Mouse (Mus musculus) urinary bladder, postnatal 14 days (tissue): ENCODE data around the gene Tapt1.

Experiments
- DNase-seq: peaks from one replicate; pipeline ENCODE4 v3.0.0; 2021; ENCODE audit warnings: low spot score

Tapt1 gene

DNA sequence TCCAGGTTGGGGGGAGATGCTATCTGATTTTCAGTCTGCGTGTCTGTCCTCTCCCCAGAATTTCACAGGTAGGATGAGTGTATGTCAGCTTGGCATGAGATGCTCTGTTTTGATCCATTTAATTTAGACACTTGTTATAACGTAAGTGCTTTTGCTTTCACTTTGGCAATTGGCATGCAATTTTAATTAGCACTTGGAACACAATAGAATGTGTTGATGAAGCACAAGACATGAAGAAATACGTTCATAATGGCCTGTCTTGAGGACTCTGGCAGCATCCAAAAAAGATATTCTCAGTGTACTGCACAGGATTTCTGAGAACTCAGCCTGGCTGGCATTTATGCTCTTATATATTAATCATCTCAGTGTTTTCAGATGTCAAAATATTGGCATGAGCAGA lies 7.5 kb upstream of the Tapt1 start:
- no peak for DNase-seq

DNA sequence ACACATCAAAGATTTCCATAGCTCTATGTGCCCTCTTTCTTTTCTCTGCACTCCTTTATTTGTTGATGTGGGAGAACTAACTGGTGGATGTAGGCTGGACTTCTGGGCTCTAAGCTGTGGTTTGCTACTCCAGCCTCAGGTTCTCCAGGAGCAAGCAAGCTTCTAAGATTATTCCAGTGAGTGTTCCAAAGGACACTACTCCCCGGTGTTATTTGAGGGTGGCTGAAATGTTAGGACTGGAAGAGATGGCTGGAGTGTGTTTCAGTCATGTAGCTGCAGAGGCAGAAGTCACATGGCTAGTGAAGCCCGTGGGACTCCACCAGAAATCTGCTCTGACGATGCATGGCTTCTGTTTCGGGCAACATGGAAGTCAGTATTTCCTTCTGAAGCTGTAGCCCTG lies 2.3 kb upstream of the Tapt1 start:
- no peak for DNase-seq

DNA sequence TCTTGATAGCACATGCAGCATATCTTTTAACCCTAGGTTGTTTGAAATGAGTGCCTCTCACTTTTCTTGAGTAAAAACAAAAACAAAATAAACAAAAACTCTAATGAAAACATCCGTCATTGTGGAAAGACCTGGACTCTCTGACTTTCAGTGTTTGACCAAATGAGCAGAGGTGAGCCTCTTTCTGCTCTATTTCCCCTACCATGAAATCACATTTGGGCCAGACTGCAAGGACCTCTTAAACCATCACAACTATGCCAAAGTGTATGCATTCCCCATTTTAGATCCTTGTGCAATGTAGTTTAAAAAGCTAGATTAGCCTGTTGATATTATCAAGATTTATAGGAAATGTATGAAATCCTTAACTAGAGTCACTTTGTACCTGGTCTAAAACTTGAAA lies 1.9 kb upstream of the Tapt1 start:
- DNase-seq, result no peak

DNA sequence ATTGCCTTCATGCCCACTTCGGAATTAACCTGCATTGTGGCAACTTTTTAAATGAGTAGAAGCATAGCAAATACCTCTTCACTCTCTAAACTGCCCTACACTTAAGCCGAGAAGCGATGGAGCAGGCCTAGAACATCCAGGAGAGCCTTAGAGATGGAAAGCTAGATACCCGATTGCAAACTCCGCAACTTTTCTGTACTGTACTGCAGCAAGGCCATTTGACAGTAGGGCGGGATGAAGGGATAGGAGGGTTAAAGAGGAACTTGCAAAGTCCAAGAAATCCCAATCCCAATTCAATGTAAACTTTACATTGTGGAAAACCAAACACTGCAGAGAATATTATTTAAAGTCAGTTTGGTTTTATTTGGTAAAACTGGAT lies 1.0 kb upstream of the Tapt1 start:
- DNase-seq, result no peak

DNA sequence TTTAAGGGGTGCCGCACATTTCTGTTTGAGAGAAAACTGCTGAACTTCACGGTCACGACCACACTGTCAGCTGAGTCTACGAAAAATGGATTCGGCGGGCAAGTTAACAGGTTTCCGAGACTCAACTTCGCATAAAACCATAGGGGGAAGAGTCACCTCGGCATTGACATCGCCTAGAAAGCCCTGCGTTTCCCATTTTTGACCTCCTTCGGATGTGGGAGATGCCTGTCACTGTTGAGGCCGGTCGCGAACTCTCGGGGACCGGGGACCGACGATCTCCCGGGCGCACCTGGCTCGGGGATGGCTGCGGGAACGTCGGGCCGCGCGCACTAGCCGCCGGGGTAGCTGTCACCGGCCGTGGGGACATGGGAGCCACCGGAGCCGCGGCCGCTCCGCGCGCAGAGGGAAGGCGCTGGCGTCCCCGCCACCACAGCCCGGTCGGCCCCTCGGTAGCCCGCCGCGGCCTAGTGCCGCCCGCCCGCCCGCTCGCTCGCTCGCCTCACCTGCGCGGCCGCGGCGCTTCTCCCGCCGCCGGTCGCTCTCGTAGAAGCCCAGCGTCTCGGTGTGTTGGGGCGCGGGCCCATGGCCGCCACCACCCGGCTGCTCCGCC lies 410 bp downstream of the Tapt1 start:
- DNase-seq, result peak; percentile 23

DNA sequence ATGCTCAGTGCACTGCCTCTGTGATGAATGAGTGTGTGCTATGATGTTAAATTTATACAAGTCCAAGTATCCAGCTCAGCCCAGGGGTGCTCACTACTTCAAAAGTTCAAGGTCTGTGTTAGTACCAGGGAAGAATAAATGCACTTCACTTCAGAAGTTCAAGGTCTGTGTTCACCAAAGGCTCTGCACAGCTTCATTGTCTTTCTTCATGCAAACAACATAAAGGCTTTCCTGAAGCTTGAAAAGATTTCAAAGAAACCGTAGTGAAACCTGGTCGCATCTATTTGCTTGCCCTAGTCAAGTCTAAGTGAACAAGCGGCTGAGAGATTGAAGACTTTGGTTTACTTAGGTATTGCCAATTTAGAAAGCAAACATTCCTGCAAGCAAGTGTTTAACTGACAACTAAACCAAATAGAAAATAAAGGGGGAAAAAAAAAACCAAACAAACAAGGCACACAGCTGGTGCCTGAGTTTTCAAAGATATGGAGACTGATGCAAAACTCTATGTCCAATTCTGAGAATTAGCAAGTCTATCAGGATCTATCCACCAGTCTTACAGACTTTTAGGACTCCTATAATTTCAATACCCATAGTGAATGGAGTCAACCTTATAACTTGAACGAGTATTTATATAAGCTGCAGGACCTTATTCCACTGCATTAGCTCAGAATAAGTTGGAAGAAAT lies 1.4 kb downstream of the Tapt1 start:
- no peak for DNase-seq

DNA sequence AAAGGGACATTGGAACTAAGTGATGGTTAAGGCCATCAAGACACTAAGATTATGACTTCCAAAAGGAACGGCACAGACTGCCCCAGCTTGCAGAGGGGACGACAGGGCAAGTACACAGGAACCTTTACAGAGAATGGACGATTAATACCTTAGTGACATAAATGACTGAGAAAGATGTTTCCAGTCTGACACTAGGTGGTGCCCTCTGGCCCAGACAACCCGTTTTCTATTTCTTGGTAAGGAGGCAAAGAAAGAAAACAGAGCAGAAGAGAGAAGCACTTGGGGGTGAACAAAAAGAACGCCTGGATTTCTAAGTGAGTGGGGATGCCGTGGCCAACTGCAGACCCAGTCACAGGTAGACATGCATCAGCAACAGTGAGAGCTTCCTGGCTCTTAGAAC lies 2.2 kb downstream of the Tapt1 start:
- peak; percentile 20 for DNase-seq

DNA sequence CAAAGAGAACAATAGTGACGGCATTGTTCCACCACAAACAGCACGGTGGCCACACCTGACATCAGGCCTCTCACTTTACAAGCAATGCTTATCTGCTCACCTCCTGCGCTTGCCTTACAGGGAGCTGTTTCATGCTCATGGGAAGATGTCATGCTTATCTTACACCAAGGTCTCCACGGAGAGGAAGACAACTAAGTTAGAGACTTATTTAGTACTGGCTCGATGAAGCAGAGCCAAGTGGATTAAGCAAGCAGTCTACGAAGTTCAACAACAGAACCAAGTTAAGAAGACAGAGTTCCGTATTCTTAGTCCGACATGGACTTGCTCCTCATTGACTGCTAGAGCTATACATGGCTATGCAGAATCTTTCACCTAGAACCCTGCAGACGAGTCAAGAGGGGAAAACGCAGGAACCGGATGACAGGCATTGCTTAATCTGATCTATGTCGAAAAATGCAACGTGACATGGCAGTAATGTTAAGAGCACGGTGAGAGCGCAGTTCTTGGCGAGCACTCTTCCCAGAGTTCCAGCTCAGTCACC lies 3.0 kb downstream of the Tapt1 start:
- DNase-seq, result no peak

DNA sequence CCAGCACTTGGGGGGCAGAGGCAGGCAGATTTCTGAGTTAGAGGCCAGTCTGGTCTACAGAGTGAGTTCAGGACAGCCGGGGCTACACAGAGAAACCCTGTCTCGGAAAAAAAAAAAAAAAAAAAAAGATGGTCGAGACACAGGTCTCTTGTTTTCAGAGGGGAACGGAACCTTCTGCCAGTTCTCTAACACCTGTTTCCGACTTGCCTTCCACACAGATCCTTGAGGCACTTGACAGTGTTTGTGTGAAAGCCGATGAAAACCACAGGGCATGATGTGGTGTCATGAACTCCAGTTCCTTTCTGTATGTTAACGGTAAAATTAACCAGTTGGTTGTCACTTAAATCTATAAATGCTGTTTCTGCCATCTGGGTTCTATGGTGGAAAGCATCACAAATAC lies 6.0 kb downstream of the Tapt1 start:
- no peak for DNase-seq

DNA sequence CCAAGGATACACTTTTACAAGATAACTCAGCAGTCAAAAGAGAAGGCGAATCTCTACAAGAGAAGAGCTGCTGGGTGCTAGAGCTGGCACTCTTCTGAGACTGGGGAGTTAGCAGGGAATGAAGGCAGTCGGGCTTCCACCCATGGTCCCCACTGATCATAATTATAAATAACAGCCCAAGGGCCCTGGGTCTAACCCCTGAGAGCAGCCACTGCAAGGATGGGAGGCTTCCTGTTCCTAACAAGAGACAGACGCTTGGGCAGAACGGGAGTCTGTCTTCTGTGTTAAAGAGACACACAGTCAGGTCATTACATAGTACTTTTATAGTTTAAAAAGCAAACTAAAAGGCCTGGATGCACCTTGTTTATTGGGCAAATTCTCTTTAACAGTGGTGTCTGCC lies 6.6 kb downstream of the Tapt1 start:
- DNase-seq, result no peak

DNA sequence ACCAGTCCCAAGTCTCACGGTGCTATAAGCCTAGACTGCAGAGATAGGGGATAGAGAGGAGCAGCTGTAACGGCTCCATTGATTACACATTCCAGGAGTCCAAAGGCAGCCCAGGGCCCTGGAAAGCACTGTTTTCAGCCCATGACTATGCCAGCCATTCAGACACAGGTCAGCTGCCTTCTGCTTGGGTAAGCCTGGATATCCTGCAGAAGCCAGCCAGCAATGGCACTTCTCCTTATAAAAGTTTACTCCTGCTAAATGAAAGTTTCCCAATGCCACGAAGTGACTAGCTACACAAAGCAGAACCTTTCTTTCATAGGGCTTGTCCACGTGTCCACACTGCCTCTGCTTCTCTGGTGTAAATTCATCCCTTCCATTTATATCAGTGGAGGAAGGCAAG lies 7.9 kb downstream of the Tapt1 start:
- DNase-seq, result no peak

DNA sequence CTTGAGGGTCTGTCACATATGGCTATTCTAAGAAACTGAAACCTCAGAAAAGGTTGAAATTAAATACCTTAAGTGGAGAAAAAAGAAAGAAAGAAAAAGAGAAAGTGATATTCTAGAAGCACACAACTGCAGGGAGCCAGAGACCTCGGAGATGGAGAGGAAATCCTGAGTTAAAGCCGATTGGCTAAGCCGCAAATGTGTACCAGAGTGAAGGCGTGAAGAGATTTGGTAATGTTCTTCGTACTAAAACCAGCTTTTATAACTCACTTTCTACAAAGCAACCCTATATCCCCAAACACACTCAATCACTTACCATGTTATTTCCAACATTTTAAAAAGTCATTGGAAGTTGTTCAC lies 8.8 kb downstream of the Tapt1 start:
- DNase-seq, result no peak

DNA sequence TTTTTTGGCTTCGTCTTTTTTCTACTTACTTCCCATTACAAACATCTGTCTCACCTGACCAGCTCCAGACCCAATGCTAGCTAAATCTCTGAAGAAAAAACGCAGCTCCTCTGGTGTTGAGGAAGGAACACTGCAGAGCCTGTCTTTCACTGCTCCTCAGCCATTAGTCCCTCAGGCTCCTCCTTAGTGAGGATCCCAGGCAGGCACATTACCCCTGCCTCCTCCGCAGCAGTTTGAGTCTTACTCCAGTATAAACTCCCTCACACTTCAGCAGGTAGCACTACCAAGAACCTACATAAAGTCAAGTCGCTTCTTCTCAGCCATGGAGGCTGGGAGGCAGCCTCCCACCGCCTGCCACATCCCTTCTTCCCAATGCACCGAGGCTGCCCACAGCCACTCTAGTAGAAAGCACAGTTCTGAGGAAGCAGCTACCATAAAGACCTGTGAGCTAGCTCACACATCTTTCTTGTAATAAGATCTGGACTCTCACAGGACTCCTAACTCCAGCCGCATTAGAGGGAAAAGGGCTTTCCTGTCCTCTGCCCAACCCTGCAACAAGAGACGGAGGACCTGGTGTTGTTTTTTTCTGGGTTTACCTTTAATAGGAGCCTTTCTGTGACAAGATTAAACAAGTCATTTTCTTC lies 9.3 kb downstream of the Tapt1 start:
- DNase-seq, result no peak

DNA sequence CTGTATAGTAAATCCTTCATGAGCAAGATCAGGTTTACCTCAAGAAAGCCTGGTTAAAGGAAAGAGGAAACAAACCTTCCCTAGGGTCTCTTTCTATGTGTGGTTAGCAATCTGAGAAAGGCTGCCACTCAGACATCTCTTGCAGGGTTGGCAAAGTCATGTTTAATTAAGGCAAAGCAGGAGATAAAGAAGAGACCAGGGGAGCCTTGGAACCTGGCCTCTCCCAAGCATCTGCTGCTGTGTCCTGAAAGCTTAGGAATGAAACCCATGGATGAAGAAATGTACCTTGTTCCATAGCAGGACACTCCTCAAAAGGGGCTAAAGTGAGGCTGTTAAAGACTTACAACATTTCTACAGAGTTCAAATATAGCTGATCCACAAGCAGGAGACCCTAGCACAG lies 11.3 kb downstream of the Tapt1 start:
- no peak for DNase-seq

DNA sequence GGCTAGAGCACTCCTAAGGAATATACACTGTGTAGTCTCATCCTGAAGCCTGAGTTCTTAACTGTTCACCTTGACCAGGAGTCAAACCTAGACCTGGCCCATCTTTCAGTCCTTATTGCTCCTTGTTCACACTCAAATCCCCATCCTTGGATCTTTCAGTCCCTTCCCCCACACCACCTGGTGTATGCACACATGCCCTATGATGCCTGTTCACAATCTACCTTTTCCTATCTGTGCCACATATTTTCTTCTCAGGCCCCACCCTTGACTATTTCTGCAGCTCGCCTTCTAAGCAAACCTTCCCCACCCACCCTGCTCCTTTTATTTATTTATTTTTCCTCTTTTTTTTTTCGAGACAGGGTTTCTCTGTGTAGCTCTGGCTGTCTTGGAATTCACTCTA lies 12.4 kb downstream of the Tapt1 start:
- DNase-seq, result no peak

DNA sequence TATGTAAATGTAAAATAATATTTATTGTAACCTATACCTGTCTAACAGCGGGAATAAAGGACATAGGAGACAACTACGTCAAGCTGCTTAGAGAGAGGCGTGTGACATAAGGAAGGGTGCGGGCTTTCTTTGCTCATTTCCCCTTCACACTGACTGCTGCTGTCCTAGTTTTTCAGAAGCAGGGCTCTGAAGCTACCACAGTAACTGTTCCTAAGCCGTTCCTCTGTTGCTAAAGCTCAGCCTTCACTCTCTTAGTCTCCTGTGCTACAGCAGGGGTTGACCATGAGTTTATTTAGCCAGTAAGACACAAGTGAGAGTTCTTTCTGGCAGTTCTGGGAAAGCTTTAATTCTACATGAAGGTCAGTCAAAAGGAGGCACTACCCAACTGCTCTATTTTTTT lies 13.0 kb downstream of the Tapt1 start:
- DNase-seq, result no peak

DNA sequence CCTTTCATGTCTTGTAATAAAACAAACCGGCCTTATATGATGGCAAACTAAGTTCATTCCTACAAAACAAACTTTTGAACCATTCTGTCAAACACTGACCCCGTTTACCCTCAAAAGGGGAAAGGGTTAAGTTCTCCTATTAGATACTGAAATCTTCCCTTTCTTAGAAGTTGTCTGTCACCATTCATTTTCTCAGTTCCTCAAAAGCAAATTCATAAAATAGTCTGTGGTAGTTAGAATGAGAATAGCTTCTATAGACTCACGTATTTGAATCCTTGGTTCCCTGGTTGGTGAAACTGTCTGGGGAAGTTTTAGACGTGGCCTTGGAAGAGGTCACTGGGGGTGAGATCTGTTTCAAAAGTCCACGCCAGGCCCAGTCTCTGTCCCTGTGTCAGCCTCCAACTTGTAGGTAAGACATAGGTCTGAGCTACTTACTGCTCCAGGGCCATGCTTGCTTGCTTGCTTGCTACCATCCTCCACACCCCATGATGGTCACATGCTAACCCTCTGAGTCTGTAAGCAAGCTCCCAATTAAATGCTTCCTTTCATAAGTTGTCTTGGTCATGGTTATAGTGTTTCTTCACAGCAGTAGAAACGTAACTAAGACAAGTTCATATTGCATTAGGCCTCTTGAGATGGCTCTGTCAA lies 14.5 kb downstream of the Tapt1 start:
- DNase-seq, result no peak

DNA sequence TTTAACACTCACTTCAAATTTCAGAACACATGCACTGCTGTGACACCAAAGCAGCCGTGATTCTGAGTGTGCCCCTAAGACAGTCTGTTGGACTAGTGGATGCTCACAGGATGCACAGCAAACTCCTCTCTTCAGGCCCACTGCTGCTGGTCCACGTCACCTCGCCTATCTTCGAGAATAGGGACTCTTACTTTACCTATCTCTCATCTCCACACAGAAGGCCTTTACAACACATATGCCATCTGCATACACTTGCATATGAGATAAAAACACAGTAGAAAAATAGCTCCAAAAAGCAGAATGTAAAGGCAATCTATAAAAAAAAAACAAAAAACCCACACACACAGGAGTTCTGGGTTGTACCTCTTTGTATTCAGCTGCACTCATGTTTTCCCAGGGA lies 19.1 kb downstream of the Tapt1 start:
- DNase-seq, result no peak

DNA sequence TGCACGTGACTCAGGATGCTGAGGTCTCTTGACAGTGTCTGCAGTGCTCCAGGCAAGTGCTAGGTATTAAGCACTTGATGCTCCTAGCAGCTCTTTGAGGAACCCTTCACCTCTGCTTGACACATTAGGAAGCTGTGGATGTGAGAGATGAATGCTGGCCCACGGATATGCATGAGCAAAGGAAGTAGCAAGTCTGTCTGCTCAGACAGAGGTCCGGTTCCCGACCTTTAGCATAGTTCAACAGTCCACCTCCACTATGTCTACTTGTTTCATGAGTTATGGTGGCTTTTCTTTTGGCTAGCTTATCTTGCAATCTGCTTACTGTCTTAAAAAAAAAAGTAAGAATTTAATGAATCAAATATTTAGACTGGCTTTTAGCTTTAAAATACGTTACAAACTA lies 19.8 kb downstream of the Tapt1 start:
- no peak for DNase-seq

DNA sequence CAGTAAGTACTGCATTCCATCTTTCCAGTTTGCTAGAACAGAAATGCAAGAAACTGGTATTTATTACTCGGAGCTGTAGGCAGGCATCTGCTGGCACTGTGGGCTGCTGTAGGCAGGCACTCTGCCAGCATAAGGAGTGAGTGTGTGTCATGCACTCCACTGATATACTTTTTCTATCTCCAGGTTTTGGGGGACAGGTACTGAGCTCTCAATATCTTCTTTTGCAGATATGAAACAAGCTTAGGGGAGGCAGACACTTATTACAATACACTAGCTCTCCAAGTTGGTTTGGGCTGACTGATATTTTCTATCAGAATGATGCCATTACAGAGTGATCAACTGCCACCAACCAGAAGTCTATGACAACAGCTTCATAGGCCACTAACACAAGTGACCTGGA lies 23.0 kb downstream of the Tapt1 start:
- DNase-seq, result no peak

DNA sequence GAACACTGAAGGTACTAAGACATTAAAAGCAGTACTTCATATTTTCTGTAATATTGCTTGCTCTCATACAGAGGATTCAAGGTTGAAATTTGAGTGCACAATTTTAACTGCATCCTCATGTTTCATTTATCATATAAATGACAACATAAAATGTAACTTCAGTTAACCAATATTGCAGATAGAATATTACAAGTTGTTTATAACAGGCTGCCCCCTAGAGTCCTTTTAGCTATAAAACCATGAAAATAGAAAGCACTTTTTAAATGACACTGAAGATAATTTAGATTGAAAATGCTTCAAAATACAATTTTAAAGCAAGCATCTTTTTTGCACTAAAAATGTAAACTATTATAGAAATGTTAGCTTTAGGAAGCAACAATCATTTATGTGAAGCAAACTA lies 24.8 kb downstream of the Tapt1 start:
- no peak for DNase-seq

DNA sequence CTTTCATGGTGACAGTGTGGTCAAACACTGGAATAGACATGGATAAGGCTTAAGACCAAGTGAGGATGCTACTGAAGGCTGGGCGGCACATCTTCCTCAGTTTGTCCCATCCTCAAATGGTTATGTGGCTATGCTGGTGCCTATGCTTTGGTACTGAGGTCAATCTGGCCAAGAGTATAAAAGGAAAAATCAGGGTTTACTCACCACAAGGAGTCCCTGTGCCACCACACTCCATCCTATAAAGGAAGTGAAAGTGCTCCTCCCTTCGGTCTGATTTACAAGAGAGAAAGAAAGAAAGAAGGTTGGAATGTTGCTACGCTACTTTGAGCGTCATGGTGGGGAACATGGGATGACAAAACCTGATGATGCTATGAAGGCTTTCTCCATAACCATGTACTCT lies 27.3 kb downstream of the Tapt1 start:
- no peak for DNase-seq

DNA sequence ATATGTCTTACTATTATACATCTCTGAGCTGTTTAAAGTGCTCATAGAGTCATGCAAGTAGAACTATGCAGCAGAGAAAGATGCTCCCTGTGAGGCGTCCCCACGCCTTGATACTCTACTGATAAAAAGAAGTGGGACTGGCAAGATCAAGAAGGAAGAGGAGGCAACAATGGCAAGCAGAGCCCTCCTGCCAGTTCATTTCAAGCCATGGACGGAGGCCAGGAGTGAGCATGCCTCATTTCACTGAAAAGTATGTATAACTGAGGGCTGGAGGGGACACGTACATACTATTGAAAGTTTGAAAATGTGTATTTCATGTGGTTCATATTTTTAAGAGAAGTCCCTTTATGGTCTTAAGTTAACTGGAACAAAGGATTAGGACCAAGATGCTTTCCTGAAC lies 28.0 kb downstream of the Tapt1 start:
- DNase-seq, result no peak
